Mouse (Mus musculus) olfactory bulb, adult 2 months (tissue): ENCODE measurements around the gene Ranbp6.

Experiments used
- CTCF ChIP-seq: fragments of 200-500 bp; IDR thresholded peaks from 2 replicates; pipeline ENCODE4 v1.5.1; 2012; ENCODE audit warnings: low read depth, mild to moderate bottlenecking, low read length, moderate library complexity; ENCODE audit not compliant: insufficient read depth
- POLR2A ChIP-seq: fragments of 200-500 bp; IDR thresholded peaks from 2 replicates; pipeline ENCODE4 v1.6.1; 2012; ENCODE audit warnings: mild to moderate bottlenecking, low read depth, low read length, moderate library complexity; ENCODE audit not compliant: insufficient read depth

GRCm38 (mm10) chr19:29857267-29857666 is 44.5 kb upstream of the Ranbp6 start:
- TF ChIP-seq CTCF (no peak), POLR2A (no peak)
